Comparison of ENCODE assay signal across 8 mouse cellular contexts in the genomic region with DNA sequence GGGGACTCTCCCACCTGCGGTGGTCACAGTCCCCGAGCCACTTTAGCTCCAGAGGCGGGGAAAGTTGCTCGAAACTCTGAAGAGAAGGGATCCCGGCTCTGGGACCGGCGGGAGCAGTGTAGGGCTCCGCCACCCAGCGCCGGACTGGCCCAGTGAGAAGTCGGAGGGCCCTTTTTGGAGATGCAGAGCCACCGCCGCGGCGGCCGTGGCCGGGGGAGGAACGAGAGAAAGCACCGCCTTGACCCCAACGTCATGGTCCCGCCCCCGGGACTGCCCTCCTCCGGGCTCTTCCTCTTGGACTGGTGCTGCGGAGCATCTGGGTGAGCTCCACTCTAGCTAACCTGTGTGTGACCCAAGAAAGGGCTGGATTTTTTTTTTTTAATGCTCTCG. TPM values are rescaled to one million over a fixed set of nuclear protein-coding genes. Genes with fewer than 3 reads are reported as not detected.
DNase-seq lines count a peak whose midpoint lies in the region; ATAC-seq and TF ChIP-seq lines count a peak whose summit lies in the region.

Gene Egln3, minus strand, starts transcription at position 205 of the 390 bp plus-strand sequence.

- H3K4me1 ChIP-seq in bone marrow macrophage, adult 2 months (ENCODE audit: control insufficient read depth, insufficient read depth, low read length): peaks cover 17% of the 10 kb centered on the region
- H3K4me1 ChIP-seq in forebrain, embryonic 11.5 days (replicated peaks; ENCODE audit: control insufficient read depth, insufficient read depth, low read length): peaks cover 6% of the 10 kb centered on the region
- H3K4me1 ChIP-seq in heart, embryonic 15.5 days (replicated peaks): peaks cover 24% of the 10 kb centered on the region
- H3K4me1 ChIP-seq in liver, embryonic 13.5 days (replicated peaks): peaks cover 19% of the 10 kb centered on the region

- peaks cover 4% of the 10 kb centered on the region; the same call in 1 of the 2 replicates for H3K27me3 ChIP-seq in forebrain, embryonic 11.5 days (ENCODE audit: control insufficient read depth, insufficient read depth, low read length)
- no peaks in the 10 kb centered on the region for H3K27me3 ChIP-seq in heart, embryonic 15.5 days
- H3K27me3 ChIP-seq in liver, embryonic 13.5 days: peaks cover 45% of the 10 kb centered on the region
- H3K27me3 ChIP-seq in splenic B cell, adult 2 months (ENCODE audit: control insufficient read depth, insufficient read depth, low read length, poor library complexity, severe bottlenecking): no peaks in the 10 kb centered on the region; the same call in 1 of the 2 replicates

- H3K4me2 ChIP-seq in forebrain, embryonic 11.5 days (ENCODE audit: low read depth, low read length, severe bottlenecking): peak within 1 kb of the TSS; percentile 99
- peak within 1 kb of the TSS; percentile 91 for H3K4me2 ChIP-seq in heart, embryonic 15.5 days
- peak within 1 kb of the TSS; percentile 80 for H3K4me2 ChIP-seq in liver, embryonic 13.5 days

- no peak; the same call in 1 of the 2 replicates for TF ChIP-seq POLR2A in bone marrow macrophage, adult 2 months (IDR thresholded peaks at IDR 0.05; ENCODE audit: borderline replicate concordance, low read depth, low read length)

- DNase-seq in B cell, adult 2 months: peak; percentile 83 to 84
- DNase-seq in forebrain, embryonic 11.5 days (ENCODE audit: low spot score): peak; percentile 90
- peak; percentile 94 for DNase-seq in kidney, postnatal 14 days
- peak; percentile 62 for DNase-seq in liver, embryonic 13.5 days
- peak; percentile 72 for DNase-seq in naive thymus-derived CD4-positive, alpha-beta T cell, adult 2 months (ENCODE audit: low read depth)
- DNase-seq in splenic B cell, adult 2 months (ENCODE audit: low read depth, low spot score): peak; percentile 71

- under 1% methylated on average over 25 of the region's 25 CpGs for WGBS in forebrain, embryonic 11.5 days
- WGBS in heart, embryonic 15.5 days: 0% methylated on average over 25 of the region's 25 CpGs
- under 1% methylated on average over 25 of the region's 25 CpGs for WGBS in liver, embryonic 13.5 days (ENCODE audit: insufficient replicate concordance)

- H3K36me3 ChIP-seq in forebrain, embryonic 11.5 days (ENCODE audit: control insufficient read depth, insufficient read depth, low read length): no peaks in the 10 kb centered on the region
- H3K36me3 ChIP-seq in heart, embryonic 15.5 days: no peaks in the 10 kb centered on the region
- H3K36me3 ChIP-seq in liver, embryonic 13.5 days: no peaks in the 10 kb centered on the region
- H3K36me3 ChIP-seq in splenic B cell, adult 2 months (ENCODE audit: control insufficient read depth, insufficient read depth, low read length, poor library complexity, severe bottlenecking): no peaks in the 10 kb centered on the region

- H3K4me3 ChIP-seq in bone marrow macrophage, adult 2 months (ENCODE audit: insufficient read depth, low read length): peak within 1 kb of the TSS; percentile 90
- peak within 1 kb of the TSS; percentile 54 for H3K4me3 ChIP-seq in forebrain, embryonic 11.5 days (ENCODE audit: low read depth, low read length)
- peak within 1 kb of the TSS; percentile 76 for H3K4me3 ChIP-seq in heart, embryonic 15.5 days
- peak within 1 kb of the TSS; percentile 59 for H3K4me3 ChIP-seq in liver, embryonic 13.5 days (replicated peaks)

- ATAC-seq in forebrain, embryonic 11.5 days (replicated peaks; ENCODE audit: low FRiP score): peak; percentile 84
- ATAC-seq in heart, embryonic 15.5 days (replicated peaks; ENCODE audit: insufficient number of reproducible peaks, insufficient read depth, low FRiP score, low read depth): peak; percentile 88
- ATAC-seq in liver, embryonic 13.5 days (ENCODE audit: low read depth): peak; percentile 83

- no peak within 1 kb of the TSS for H3K27ac ChIP-seq in bone marrow macrophage, adult 2 months (ENCODE audit: insufficient read depth, low read depth, low read length)
- no peak within 1 kb of the TSS for H3K27ac ChIP-seq in forebrain, embryonic 11.5 days (ENCODE audit: low read depth, low read length)
- H3K27ac ChIP-seq in heart, embryonic 15.5 days: peak within 1 kb of the TSS; percentile 77
- H3K27ac ChIP-seq in liver, embryonic 13.5 days: no peak within 1 kb of the TSS

- H3K9me3 ChIP-seq in forebrain, embryonic 11.5 days (ENCODE audit: control insufficient read depth, low read length): no peaks in the 10 kb centered on the region
- 0 out of 2 replicates have a peak, but pooled peaks cover 3% of the 10 kb centered on the region for H3K9me3 ChIP-seq in heart, embryonic 15.5 days (replicated peaks)
- no peaks in the 10 kb centered on the region for H3K9me3 ChIP-seq in liver, embryonic 13.5 days (replicated peaks)

- no peak for TF ChIP-seq CTCF in bone marrow macrophage, adult 2 months (IDR thresholded peaks at IDR 0.05; ENCODE audit: low read depth, low read length)

- peak within 1 kb of the TSS; percentile 71 for H3K9ac ChIP-seq in forebrain, embryonic 11.5 days (ENCODE audit: low read length)
- peak within 1 kb of the TSS; percentile 85 for H3K9ac ChIP-seq in heart, embryonic 15.5 days
- H3K9ac ChIP-seq in liver, embryonic 13.5 days: peak within 1 kb of the TSS; percentile 62

RNA-seq across cellular contexts. Expression of gene Egln3, which starts in this region (rescaled TPM):
- polyA plus RNA-seq in bone marrow macrophage, adult 2 months (2012; ENCODE audit: insufficient read depth, insufficient read length, missing spikeins): 1.7 and 2.5 TPM in 2 replicates
- 4.0 and 4.1 TPM in 2 replicates for polyA plus RNA-seq in forebrain, embryonic 11.5 days (2014; fragmentation: Nextera tagmentation; extraction: Ambion mirVana)
- polyA plus RNA-seq in heart, embryonic 15.5 days (2015; fragmentation: Nextera tagmentation; extraction: Ambion mirVana): 21.1 and 22.5 TPM in 2 replicates
- polyA plus RNA-seq in liver, embryonic 13.5 days (2015; fragmentation: Nextera tagmentation; extraction: Ambion mirVana): 1.6 and 1.8 TPM in 2 replicates
